Comparison of ENCODE assay signal across 8 mouse cellular contexts in the genomic region with DNA sequence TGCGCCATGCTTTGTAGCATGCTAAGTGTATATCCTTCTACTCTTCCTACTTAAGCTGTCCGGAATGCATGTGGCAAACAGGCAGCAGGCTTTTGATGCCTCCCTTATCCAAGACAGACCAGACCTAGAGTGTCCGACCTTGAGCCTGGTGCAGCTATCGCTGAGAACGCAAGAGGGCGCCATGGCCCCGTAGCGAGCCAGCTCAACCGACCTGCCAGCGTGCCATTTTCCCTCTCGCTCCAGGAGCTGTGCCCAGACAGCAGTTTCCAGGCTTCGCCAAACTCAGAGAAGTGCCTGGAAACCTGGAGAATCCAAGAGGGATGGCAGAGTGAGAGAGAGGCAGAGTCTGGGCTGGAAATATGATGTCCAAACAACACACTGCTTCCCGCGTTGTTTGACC.
A peak's percentile ranks its signal among the peaks of the same experiment; 100 is the strongest.
DNase-seq lines count a peak whose midpoint lies in the region; ATAC-seq and TF ChIP-seq lines count a peak whose summit lies in the region.

No protein-coding gene starts in this region.

- H3K27ac ChIP-seq in bone marrow macrophage, adult 2 months (ENCODE audit: insufficient read depth, low read depth, low read length): no peak overlapping the region
- H3K27ac ChIP-seq in heart, embryonic 11.5 days (ENCODE audit: low read depth, low read length): no peak overlapping the region
- no peak overlapping the region for H3K27ac ChIP-seq in kidney, embryonic 15.5 days
- no peak overlapping the region for H3K27ac ChIP-seq in limb, embryonic 15.5 days

- no peaks in the 10 kb centered on the region for H3K4me1 ChIP-seq in bone marrow macrophage, adult 2 months (ENCODE audit: control insufficient read depth, insufficient read depth, low read length)
- peaks cover 8% of the 10 kb centered on the region for H3K4me1 ChIP-seq in heart, embryonic 11.5 days (ENCODE audit: control insufficient read depth, insufficient read depth, low read length)
- peaks cover 23% of the 10 kb centered on the region for H3K4me1 ChIP-seq in kidney, embryonic 15.5 days
- peaks cover 22% of the 10 kb centered on the region for H3K4me1 ChIP-seq in limb, embryonic 15.5 days

- TF ChIP-seq CTCF in bone marrow macrophage, adult 2 months (IDR thresholded peaks at IDR 0.05; ENCODE audit: low read depth, low read length): peak; percentile 74

- H3K4me2 ChIP-seq in heart, embryonic 11.5 days: peak overlapping the region; percentile 68
- H3K4me2 ChIP-seq in kidney, embryonic 15.5 days: peak overlapping the region; percentile 57
- H3K4me2 ChIP-seq in limb, embryonic 15.5 days: peak overlapping the region; percentile 41
- H3K4me2 ChIP-seq in myocyte (ENCODE audit: low read depth): peak overlapping the region; percentile 24

- DNase-seq in 3T3-L1 (ENCODE audit: low read depth, low spot score): peak; percentile 67
- peak; percentile 45 to 49 for DNase-seq in spleen, postnatal 36 days (ENCODE audit: low spot score in 2 of 2)

- H3K9ac ChIP-seq in heart, embryonic 11.5 days (ENCODE audit: low read depth, low read length): no peak overlapping the region
- H3K9ac ChIP-seq in kidney, embryonic 15.5 days: no peak overlapping the region
- no peak overlapping the region for H3K9ac ChIP-seq in limb, embryonic 15.5 days

- peaks cover 64% of the 10 kb centered on the region for H3K27me3 ChIP-seq in heart, embryonic 11.5 days (ENCODE audit: control insufficient read depth, insufficient read depth, low read length)
- H3K27me3 ChIP-seq in kidney, embryonic 15.5 days: peaks cover 62% of the 10 kb centered on the region
- peaks cover 88% of the 10 kb centered on the region for H3K27me3 ChIP-seq in limb, embryonic 15.5 days
- peaks cover 62% of the 10 kb centered on the region for H3K27me3 ChIP-seq in myocyte (ENCODE audit: control insufficient read depth, insufficient read depth, insufficient read length)

- no peaks in the 10 kb centered on the region for H3K36me3 ChIP-seq in heart, embryonic 11.5 days (ENCODE audit: control insufficient read depth, insufficient read depth, low read length)
- no peaks in the 10 kb centered on the region for H3K36me3 ChIP-seq in kidney, embryonic 15.5 days
- H3K36me3 ChIP-seq in limb, embryonic 15.5 days: no peaks in the 10 kb centered on the region
- H3K36me3 ChIP-seq in myocyte (ENCODE audit: control insufficient read depth, insufficient read depth): no peaks in the 10 kb centered on the region

- no peak for TF ChIP-seq POLR2A in bone marrow macrophage, adult 2 months (IDR thresholded peaks at IDR 0.05; ENCODE audit: borderline replicate concordance, low read depth, low read length)
- TF ChIP-seq POLR2A in myocyte (IDR thresholded peaks at IDR 0.05; ENCODE audit: insufficient read length, low read depth): no peak

- 4% methylated on average over 14 of the region's 14 CpGs for WGBS in heart, embryonic 11.5 days (ENCODE audit: insufficient replicate concordance)
- WGBS in kidney, embryonic 15.5 days: 2% methylated on average over 14 of the region's 14 CpGs
- WGBS in limb, embryonic 15.5 days: 3% methylated on average over 14 of the region's 14 CpGs

- no peak overlapping the region for H3K4me3 ChIP-seq in bone marrow macrophage, adult 2 months (ENCODE audit: insufficient read depth, low read length)
- peak overlapping the region; percentile 28 for H3K4me3 ChIP-seq in heart, embryonic 11.5 days (ENCODE audit: low read depth, low read length)
- peak overlapping the region; percentile 32 for H3K4me3 ChIP-seq in kidney, embryonic 15.5 days (replicated peaks)
- H3K4me3 ChIP-seq in limb, embryonic 15.5 days: 0 out of 2 replicates have a peak overlapping the region, but pooled peaks have one; percentile 12
- H3K4me3 ChIP-seq in myocyte: no peak overlapping the region

- H3ac ChIP-seq in myocyte (ENCODE audit: control insufficient read depth, insufficient read length): no peak overlapping the region

- no peaks in the 10 kb centered on the region for H3K9me3 ChIP-seq in heart, embryonic 11.5 days (replicated peaks; ENCODE audit: control insufficient read depth, low read length)
- no peaks in the 10 kb centered on the region for H3K9me3 ChIP-seq in kidney, embryonic 15.5 days (replicated peaks)
- H3K9me3 ChIP-seq in limb, embryonic 15.5 days: no peaks in the 10 kb centered on the region

- no peaks in the 10 kb centered on the region for H3K79me2 ChIP-seq in myocyte (ENCODE audit: control insufficient read depth, insufficient read depth)

- 0 out of 2 replicates have a peak, but pooled peaks have one; percentile 45 for ATAC-seq in erythroblast, adult 5-6 weeks (replicated peaks; ENCODE audit: low FRiP score, poor library complexity, severe bottlenecking)
- peak; percentile 55 for ATAC-seq in heart, embryonic 11.5 days (replicated peaks; ENCODE audit: insufficient number of reproducible peaks, low FRiP score, low TSS enrichment)
- ATAC-seq in kidney, embryonic 15.5 days (replicated peaks; ENCODE audit: low FRiP score): peak; percentile 78
- peak; percentile 61; the same call in 1 of the 2 replicates for ATAC-seq in limb, embryonic 15.5 days (ENCODE audit: insufficient number of reproducible peaks, low FRiP score, low TSS enrichment, low read depth)

TF ChIP-seq in myocyte, 11 proteins besides CTCF, POLR2A, EP300 and RAD21:
- TF ChIP-seq MYOG (IDR thresholded peaks at IDR 0.05; ENCODE audit: control insufficient read depth in 1 of 3, insufficient read depth in 1 of 3, insufficient read length in 2 of 3, low read depth in 2 of 3): no peak
- no peak for TF ChIP-seq MAX (IDR thresholded peaks at IDR 0.05; ENCODE audit: low read depth)
- no peak for TF ChIP-seq E2F4 (IDR thresholded peaks at IDR 0.05; ENCODE audit: insufficient read depth)

Comparison
In these comparisons a context has a peak if more than half of its experiments do, and no peak if none do; other contexts are left out.
1. H3K4me3 ChIP-seq: peak in heart, embryonic 11.5 days (single experiment), kidney, embryonic 15.5 days (single experiment) and limb, embryonic 15.5 days (single experiment); none in bone marrow macrophage, adult 2 months (single experiment) and myocyte (single experiment).
2. Peak in every context shown above with its lines, with median percentiles within 50 percentile points of each other: ATAC-seq and H3K4me2 ChIP-seq.